Mouse (Mus musculus) MEL (cell line): ENCODE data around the gene Slco1b2.

Experiments
- CTCF ChIP-seq, 3 experiments: IDR thresholded peaks in 2 of 3; conservative IDR thresholded peaks in 1 of 3; 2 replicates each; pipeline ENCODE4 v1.5.1; 2011 to 2012; ENCODE audit warnings: low read length in 3 of 3, low read depth in 2 of 3, mild to moderate bottlenecking in 2 of 3, improper control_type of control experiment in 1 of 3, inconsistent platforms in 1 of 3, mixed read lengths in 1 of 3, moderate library complexity in 1 of 3; ENCODE audit not compliant: control insufficient read depth in 1 of 3, insufficient read depth in 1 of 3, poor library complexity in 1 of 3, severe bottlenecking in 1 of 3
- EP300 ChIP-seq, 2 experiments: IDR thresholded peaks; 2 replicates each; pipeline ENCODE4 v1.6.1; 2011; ENCODE audit warnings: improper control_type of control experiment in 2 of 2, low read length in 2 of 2, low read depth in 1 of 2, mild to moderate bottlenecking in 1 of 2
- MAFK ChIP-seq: IDR thresholded peaks from 2 replicates; pipeline ENCODE4 v1.6.1; 2011; ENCODE audit warnings: low read depth, mild to moderate bottlenecking, low read length, improper control_type of control experiment, borderline replicate concordance
- POLR2A ChIP-seq, 2 experiments: IDR thresholded peaks; 2 replicates each; pipeline ENCODE4 v1.6.1; 2011 to 2012; ENCODE audit warnings: low read length in 2 of 2, mild to moderate bottlenecking in 2 of 2, control low read depth in 1 of 2, improper control_type of control experiment in 1 of 2, low read depth in 1 of 2, moderate library complexity in 1 of 2; ENCODE audit not compliant: control insufficient read depth in 1 of 2, insufficient read depth in 1 of 2, poor library complexity in 1 of 2
- POLR2AphosphoS5 ChIP-seq: IDR thresholded peaks from 2 replicates; pipeline ENCODE4 v1.6.1; 2012; ENCODE audit warnings: low read depth, borderline replicate concordance, mild to moderate bottlenecking, inconsistent platforms, low read length, moderate library complexity, mixed read lengths
- SIN3A ChIP-seq: IDR thresholded peaks from 2 replicates; pipeline ENCODE4 v1.6.1; 2012; ENCODE audit warnings: low read length, improper control_type of control experiment, inconsistent platforms
- SMC3 ChIP-seq: IDR thresholded peaks from 2 replicates; pipeline ENCODE4 v1.6.1; 2011; ENCODE audit warnings: low read depth, low read length, improper control_type of control experiment
- TAL1 ChIP-seq: IDR thresholded peaks from 2 replicates; pipeline ENCODE4 v1.6.1; 2012; ENCODE audit warnings: mild to moderate bottlenecking, inconsistent platforms, low read length, moderate library complexity, mixed read lengths
- TCF12 ChIP-seq: IDR thresholded peaks from 2 replicates; pipeline ENCODE4 v1.6.1; 2014; ENCODE audit warnings: low read depth, mild to moderate bottlenecking, inconsistent platforms, low read length, improper control_type of control experiment, moderate library complexity
- USF1 ChIP-seq: IDR thresholded peaks from 2 replicates; pipeline ENCODE4 v1.6.1; 2014; ENCODE audit warnings: low read depth, mild to moderate bottlenecking, inconsistent platforms, low read length, improper control_type of control experiment, moderate library complexity
- USF2 ChIP-seq, 2 experiments: IDR thresholded peaks; 2 replicates each; pipeline ENCODE4 v1.6.1; 2011 to 2012; ENCODE audit warnings: improper control_type of control experiment in 2 of 2, low read length in 2 of 2, borderline replicate concordance in 1 of 2, inconsistent platforms in 1 of 2, low read depth in 1 of 2, mild to moderate bottlenecking in 1 of 2; ENCODE audit not compliant: insufficient read depth in 1 of 2
- ZMIZ1 ChIP-seq: IDR thresholded peaks from 2 replicates; pipeline ENCODE4 v1.6.1; 2012; ENCODE audit warnings: low read depth, mild to moderate bottlenecking, inconsistent platforms, low read length, improper control_type of control experiment, moderate library complexity

DNA sequence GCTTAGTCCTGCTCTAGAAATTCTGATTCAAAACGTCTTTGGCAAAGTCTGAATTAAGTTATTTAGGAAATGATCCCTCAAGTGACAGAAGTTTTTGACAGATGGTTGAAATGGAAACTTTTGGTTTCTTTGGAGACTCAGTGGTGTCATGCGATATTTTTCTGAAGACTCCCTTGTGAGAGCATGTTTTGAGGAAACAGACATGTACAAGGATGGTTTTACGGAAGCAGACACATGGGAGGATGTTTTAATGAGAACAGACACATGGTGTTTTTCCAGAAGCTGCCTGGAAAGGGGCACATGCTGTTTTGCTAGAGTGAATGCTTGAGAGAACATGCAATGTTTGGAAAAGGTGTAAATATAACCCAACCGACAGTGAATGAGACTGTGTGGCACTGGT is 57.7 kb downstream of the Slco1b2 start:
- no peak for TF ChIP-seq POLR2A (IDR thresholded peaks at IDR 0.05; ENCODE audit: control insufficient read depth in 1 of 2, insufficient read depth in 1 of 2, low read depth in 1 of 2, low read length in 2 of 2, poor library complexity in 1 of 2)
- TF ChIP-seq TAL1 = no peak
- TF ChIP-seq ZMIZ1 = no peak
- TF ChIP-seq TCF12 = no peak
- no peak for TF ChIP-seq USF2 (IDR thresholded peaks at IDR 0.05; ENCODE audit: borderline replicate concordance in 1 of 2, insufficient read depth in 1 of 2, low read depth in 1 of 2, low read length in 2 of 2)
- no peak for TF ChIP-seq SIN3A
- TF ChIP-seq SMC3 = no peak
- TF ChIP-seq EP300 (IDR thresholded peaks at IDR 0.05; ENCODE audit: low read depth in 1 of 2, low read length in 2 of 2) = no peak
- no peak for TF ChIP-seq POLR2AphosphoS5
- no peak for TF ChIP-seq MAFK
- TF ChIP-seq CTCF (IDR thresholded peaks at IDR 0.05 in 2 of 3, conservative IDR thresholded peaks at IDR 0.05 in 1 of 3; ENCODE audit: control insufficient read depth in 1 of 3, insufficient read depth in 1 of 3, low read depth in 2 of 3, low read length in 3 of 3, poor library complexity in 1 of 3, severe bottlenecking in 1 of 3) = no peak
- no peak for TF ChIP-seq USF1
